In the genomic region with DNA sequence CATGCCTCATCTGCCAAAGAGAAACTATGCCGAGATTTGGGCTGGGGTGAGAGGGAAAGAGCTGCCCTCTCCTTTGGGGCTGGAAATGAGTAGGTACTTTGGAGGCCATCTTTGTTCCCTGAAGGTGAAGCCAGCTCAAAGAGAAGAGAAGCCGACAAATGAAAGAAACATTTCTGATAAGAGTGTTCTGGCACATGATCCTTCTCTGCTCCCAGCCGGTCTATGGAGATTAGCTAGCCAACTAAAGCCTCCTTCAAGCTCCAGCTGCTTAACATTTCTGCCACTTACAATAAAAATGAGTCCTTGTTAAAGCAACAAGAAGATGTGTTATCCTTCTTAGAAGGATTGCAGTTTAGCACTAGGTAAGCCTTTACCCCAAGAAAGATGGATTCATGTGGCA, we compare ENCODE assay signal across 24 mouse cellular contexts.
DNase-seq lines count a peak whose midpoint lies in the region; ATAC-seq and TF ChIP-seq lines count a peak whose summit lies in the region.
"Had no signal": no experiment of that assay in that cellular context is flagged by ENCODE, and none has a peak within 500 bp of the region (broad histone marks: within the 10 kb centered on the region; RNA-seq: fewer than 3 reads in every experiment).

No protein-coding gene starts in this region.

- no peak overlapping the region for H3K27ac ChIP-seq in liver, embryonic 14.5 days
- H3K27ac ChIP-seq in liver, embryonic 11.5 days (ENCODE audit: low read depth, low read length) = no peak overlapping the region
- H3K27ac ChIP-seq in lung, embryonic 14.5 days (ENCODE audit: low read depth) = no peak overlapping the region
- H3K27ac ChIP-seq: embryonic facial prominence, embryonic 13.5 days; embryonic facial prominence, embryonic 15.5 days; forebrain, embryonic 13.5 days; forebrain, embryonic 15.5 days had no signal

- TF ChIP-seq EP300 in liver, embryonic 14.5 days (IDR thresholded peaks at IDR 0.05; ENCODE audit: low read depth) = 0 out of 2 replicates have a peak, but pooled peaks have one; percentile 23

- ATAC-seq in liver, embryonic 14.5 days (ENCODE audit: insufficient read depth) = no peak
- no peak for ATAC-seq in liver, embryonic 11.5 days (replicated peaks; ENCODE audit: low FRiP score)
- ATAC-seq in lung, embryonic 14.5 days (ENCODE audit: insufficient read depth) = no peak
- peak; percentile 68 for ATAC-seq in megakaryocyte progenitor cell, adult 5-6 weeks (replicated peaks; ENCODE audit: poor library complexity)
- ATAC-seq: CD4-positive, CD25-positive, alpha-beta regulatory T cell, adult 4 months; forebrain, embryonic 13.5 days; forebrain, embryonic 15.5 days; forebrain, postnatal 0 days had no signal

- no peak overlapping the region for H3K4me2 ChIP-seq in liver, embryonic 14.5 days (ENCODE audit: low read depth)
- H3K4me2 ChIP-seq in liver, embryonic 11.5 days = no peak overlapping the region
- H3K4me2 ChIP-seq in lung, embryonic 14.5 days = no peak overlapping the region
- H3K4me2 ChIP-seq: embryonic facial prominence, embryonic 13.5 days; embryonic facial prominence, embryonic 15.5 days; forebrain, embryonic 13.5 days; forebrain, embryonic 15.5 days had no signal

- intact Hi-C loops in left cerebral cortex, postnatal 25 days (cut with DNase I) = loop anchor here (10.0 kb wide), 1 partner anchor 435 kb away; no protein-coding TSS in a partner anchor

- no peak overlapping the region for H3K4me3 ChIP-seq in liver, embryonic 14.5 days (ENCODE audit: insufficient read depth in 1 of 2, low read depth in 2 of 2, low read length in 2 of 2)
- H3K4me3 ChIP-seq in liver, embryonic 11.5 days (ENCODE audit: low read depth, low read length) = no peak overlapping the region
- no peak overlapping the region for H3K4me3 ChIP-seq in lung, embryonic 14.5 days (ENCODE audit: low read depth, low read length)
- H3K4me3 ChIP-seq: embryonic facial prominence, embryonic 13.5 days; embryonic facial prominence, embryonic 15.5 days; erythroblast, embryonic 14.5 days; forebrain, embryonic 13.5 days; forebrain, embryonic 15.5 days had no signal

- H3K36me3 ChIP-seq in liver, embryonic 14.5 days (replicated peaks; ENCODE audit: control insufficient read depth, insufficient read depth, low read depth) = no peaks in the 10 kb centered on the region
- H3K36me3 ChIP-seq in liver, embryonic 11.5 days (ENCODE audit: control insufficient read depth, insufficient read depth, low read length) = no peaks in the 10 kb centered on the region
- no peaks in the 10 kb centered on the region for H3K36me3 ChIP-seq in lung, embryonic 14.5 days (ENCODE audit: insufficient read depth)
- H3K36me3 ChIP-seq: embryonic facial prominence, embryonic 13.5 days; embryonic facial prominence, embryonic 15.5 days; forebrain, embryonic 15.5 days; G1E had no signal

- H3K4me1 ChIP-seq in liver, embryonic 14.5 days (replicated peaks; ENCODE audit: control insufficient read depth in 2 of 2, insufficient read depth in 2 of 2, low read length in 1 of 2) = peaks cover 17 to 41% of the 10 kb centered on the region in 2 experiments
- H3K4me1 ChIP-seq in liver, embryonic 11.5 days (replicated peaks; ENCODE audit: control insufficient read depth, insufficient read depth, low read length) = peaks cover 21% of the 10 kb centered on the region
- H3K4me1 ChIP-seq in lung, embryonic 14.5 days (ENCODE audit: insufficient read depth) = no peaks in the 10 kb centered on the region
- H3K4me1 ChIP-seq: forebrain, embryonic 13.5 days; forebrain, embryonic 15.5 days had no signal

- WGBS in liver, embryonic 14.5 days (ENCODE audit: insufficient replicate concordance) = 53% methylated on average over 3 of the region's 3 CpGs
- 64% methylated on average over 3 of the region's 3 CpGs for WGBS in liver, embryonic 11.5 days
- WGBS in lung, embryonic 14.5 days = 45% methylated on average over 3 of the region's 3 CpGs

- TF ChIP-seq CTCF in liver, embryonic 14.5 days (IDR thresholded peaks at IDR 0.05; ENCODE audit: low read depth) = no peak
- no peak for TF ChIP-seq CTCF in lung, embryonic 14.5 days (IDR thresholded peaks at IDR 0.05; ENCODE audit: low read depth)

- no peaks in the 10 kb centered on the region for H3K9me3 ChIP-seq in liver, embryonic 14.5 days (ENCODE audit: control insufficient read depth, low read length)
- H3K9me3 ChIP-seq in liver, embryonic 11.5 days (ENCODE audit: control insufficient read depth, low read length) = no peaks in the 10 kb centered on the region
- no peaks in the 10 kb centered on the region for H3K9me3 ChIP-seq in lung, embryonic 14.5 days (ENCODE audit: low read depth, low read length)
- H3K9me3 ChIP-seq: embryonic facial prominence, embryonic 13.5 days; embryonic facial prominence, embryonic 15.5 days; forebrain, embryonic 13.5 days; forebrain, embryonic 15.5 days; G1E had no signal

- no peaks in the 10 kb centered on the region for H3K27me3 ChIP-seq in liver, embryonic 14.5 days (ENCODE audit: control insufficient read depth, insufficient read depth, low read length)
- H3K27me3 ChIP-seq in liver, embryonic 11.5 days (replicated peaks; ENCODE audit: control insufficient read depth, insufficient read depth, low read length) = no peaks in the 10 kb centered on the region
- H3K27me3 ChIP-seq in lung, embryonic 14.5 days (ENCODE audit: insufficient read depth, low read length) = no peaks in the 10 kb centered on the region
- H3K27me3 ChIP-seq: CH12.LX; embryonic facial prominence, embryonic 13.5 days; embryonic facial prominence, embryonic 15.5 days; forebrain, embryonic 13.5 days; forebrain, embryonic 15.5 days had no signal

- H3K9ac ChIP-seq in liver, embryonic 14.5 days (replicated peaks) = no peak overlapping the region
- no peak overlapping the region for H3K9ac ChIP-seq in liver, embryonic 11.5 days (ENCODE audit: low read depth, low read length)
- H3K9ac ChIP-seq in lung, embryonic 14.5 days = no peak overlapping the region
- H3K9ac ChIP-seq: embryonic facial prominence, embryonic 13.5 days; embryonic facial prominence, embryonic 15.5 days; forebrain, embryonic 13.5 days; forebrain, embryonic 15.5 days; forebrain, postnatal 0 days had no signal

- no peak for DNase-seq in liver, embryonic 14.5 days (ENCODE audit: low read depth in 3 of 3, low spot score in 3 of 3)
- no peak for DNase-seq in liver, embryonic 11.5 days (ENCODE audit: low spot score)
- peak; percentile 25 for DNase-seq in lung, embryonic 14.5 days
- DNase-seq in lung, postnatal 25 days (ENCODE audit: low spot score) = no peak
- DNase-seq in adrenal gland, postnatal 10 days = no peak
- DNase-seq in left cerebral cortex, postnatal 25 days (ENCODE audit: low spot score in 2 of 2) = no peak
- DNase-seq: adrenal gland, adult 2 months; adrenal gland, postnatal 14 days; B cell, adult 2 months; cerebellum, adult 11-12 months; cerebellum, adult 2 months; cerebellum, adult 9-10 months; cerebellum, postnatal 10 days; cerebellum, postnatal 25 days; forebrain, postnatal 0 days had no signal
